Mouse (Mus musculus) olfactory bulb, adult 2 months (tissue): ENCODE data around the gene Olfr1416.

Experiments used
- CTCF ChIP-seq: fragments of 200-500 bp; IDR thresholded peaks from 2 replicates; pipeline ENCODE4 v1.5.1; 2012; ENCODE audit warnings: low read depth, mild to moderate bottlenecking, low read length, moderate library complexity; ENCODE audit not compliant: insufficient read depth
- POLR2A ChIP-seq: fragments of 200-500 bp; IDR thresholded peaks from 2 replicates; pipeline ENCODE4 v1.6.1; 2012; ENCODE audit warnings: mild to moderate bottlenecking, low read depth, low read length, moderate library complexity; ENCODE audit not compliant: insufficient read depth

DNA sequence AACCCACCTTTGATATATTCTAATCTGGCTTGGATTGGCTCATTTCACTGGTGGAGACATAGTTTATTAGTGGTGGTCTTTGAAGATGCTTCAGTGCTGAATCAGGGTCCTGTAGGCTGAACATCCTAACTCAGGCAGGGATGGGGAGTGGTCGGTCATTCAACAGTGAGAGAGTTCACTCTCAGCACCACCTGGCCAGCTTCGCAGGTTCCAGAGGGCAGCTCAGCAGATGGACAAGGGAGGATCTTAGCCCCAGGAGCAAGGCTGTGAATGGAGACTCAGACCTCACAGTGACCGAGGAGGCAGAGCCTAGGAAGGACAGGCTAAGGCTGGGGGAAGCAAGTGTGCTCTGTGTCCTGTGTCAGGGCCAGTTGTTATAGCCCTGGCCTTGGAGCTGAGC, 53.5 kb downstream of the Olfr1416 start:
- TF ChIP-seq CTCF, result no peak
- TF ChIP-seq POLR2A, result no peak
